24 mouse cellular contexts compared by ENCODE assay signal in genomic region chr1:83161658-83162057, GRCm38 (mm10). TPM values are rescaled to one million over a fixed set of nuclear protein-coding genes. Genes with fewer than 3 reads are reported as not detected.
DNase-seq lines count a peak whose midpoint lies in the region; ATAC-seq and TF ChIP-seq lines count a peak whose summit lies in the region.
"Had no signal": no experiment of that assay in that cellular context is flagged by ENCODE, and none has a peak within 500 bp of the region (broad histone marks: within the 10 kb centered on the region; RNA-seq: fewer than 3 reads in every experiment).

No protein-coding gene starts in this region.

- WGBS in limb, embryonic 11.5 days = 79% methylated on average over 3 of the region's 3 CpGs
- 80% methylated on average over 3 of the region's 3 CpGs for WGBS in limb, embryonic 10.5 days
- 47% methylated on average over 3 of the region's 3 CpGs for WGBS in kidney, postnatal 0 days
- 61% methylated on average over 3 of the region's 3 CpGs for WGBS in intestine, embryonic 15.5 days

- no peak for TF ChIP-seq CTCF in kidney, postnatal 0 days (IDR thresholded peaks at IDR 0.05; ENCODE audit: low read depth)

- no peak overlapping the region for H3K9ac ChIP-seq in limb, embryonic 11.5 days (ENCODE audit: low read length)
- no peak overlapping the region for H3K9ac ChIP-seq in kidney, postnatal 0 days (ENCODE audit: low read depth, low read length)
- H3K9ac ChIP-seq in intestine, embryonic 15.5 days = no peak overlapping the region
- H3K9ac ChIP-seq: forebrain, embryonic 13.5 days; forebrain, postnatal 0 days; heart, embryonic 12.5 days had no signal

- H3K27me3 ChIP-seq in limb, embryonic 11.5 days (ENCODE audit: control insufficient read depth, insufficient read depth, low read length) = no peaks in the 10 kb centered on the region
- H3K27me3 ChIP-seq in limb, embryonic 10.5 days (ENCODE audit: low read depth, poor library complexity, severe bottlenecking) = no peaks in the 10 kb centered on the region
- no peaks in the 10 kb centered on the region for H3K27me3 ChIP-seq in kidney, postnatal 0 days (ENCODE audit: insufficient read depth, low read length)
- H3K27me3 ChIP-seq in intestine, embryonic 15.5 days (replicated peaks) = no peaks in the 10 kb centered on the region
- H3K27me3 ChIP-seq: CH12.LX; forebrain, embryonic 13.5 days; heart, embryonic 12.5 days; Patski had no signal

- H3K9me3 ChIP-seq in limb, embryonic 11.5 days (ENCODE audit: control insufficient read depth, low read length) = no peaks in the 10 kb centered on the region
- H3K9me3 ChIP-seq in limb, embryonic 10.5 days (replicated peaks) = no peaks in the 10 kb centered on the region
- no peaks in the 10 kb centered on the region for H3K9me3 ChIP-seq in kidney, postnatal 0 days (replicated peaks; ENCODE audit: low read length)
- H3K9me3 ChIP-seq in intestine, embryonic 15.5 days = no peaks in the 10 kb centered on the region
- H3K9me3 ChIP-seq: embryonic facial prominence, embryonic 10.5 days; forebrain, embryonic 13.5 days; heart, embryonic 12.5 days; hindbrain, embryonic 10.5 days had no signal

- no peaks in the 10 kb centered on the region for H3K4me1 ChIP-seq in limb, embryonic 11.5 days (ENCODE audit: control insufficient read depth, insufficient read depth, low read length)
- H3K4me1 ChIP-seq in limb, embryonic 10.5 days = no peaks in the 10 kb centered on the region
- no peaks in the 10 kb centered on the region for H3K4me1 ChIP-seq in kidney, postnatal 0 days (replicated peaks; ENCODE audit: insufficient read depth, low read length)
- H3K4me1 ChIP-seq in intestine, embryonic 15.5 days (replicated peaks) = no peaks in the 10 kb centered on the region
- H3K4me1 ChIP-seq: forebrain, embryonic 13.5 days; heart, embryonic 12.5 days; hindbrain, embryonic 10.5 days had no signal

- H3K4me2 ChIP-seq in limb, embryonic 11.5 days (ENCODE audit: low read depth, severe bottlenecking) = no peak overlapping the region
- no peak overlapping the region for H3K4me2 ChIP-seq in kidney, postnatal 0 days (ENCODE audit: low read length)
- H3K4me2 ChIP-seq in intestine, embryonic 15.5 days (replicated peaks) = no peak overlapping the region
- H3K4me2 ChIP-seq: forebrain, embryonic 13.5 days; heart, embryonic 12.5 days had no signal

- no peaks in the 10 kb centered on the region for H3K36me3 ChIP-seq in limb, embryonic 11.5 days (ENCODE audit: control insufficient read depth, insufficient read depth, low read length)
- H3K36me3 ChIP-seq in limb, embryonic 10.5 days = no peaks in the 10 kb centered on the region
- H3K36me3 ChIP-seq in kidney, postnatal 0 days (ENCODE audit: insufficient read depth, low read length) = no peaks in the 10 kb centered on the region
- H3K36me3 ChIP-seq in intestine, embryonic 15.5 days = no peaks in the 10 kb centered on the region
- H3K36me3 ChIP-seq: embryonic facial prominence, embryonic 10.5 days; heart, embryonic 12.5 days; hindbrain, embryonic 10.5 days had no signal

- no peak for ATAC-seq in limb, embryonic 11.5 days (ENCODE audit: insufficient number of reproducible peaks, low FRiP score, low TSS enrichment, low read depth)
- ATAC-seq in kidney, postnatal 0 days (replicated peaks; ENCODE audit: low FRiP score, low read depth) = peak; percentile 85
- ATAC-seq in intestine, embryonic 15.5 days = no peak
- ATAC-seq in CD4-positive, CD25-positive, alpha-beta regulatory T cell, adult 4 months = no peak
- ATAC-seq: activated CD4-positive, CD25-positive, alpha-beta regulatory T cell, adult 4 months; forebrain, embryonic 13.5 days; forebrain, postnatal 0 days; Patski had no signal

- DNase-seq in limb, embryonic 11.5 days (ENCODE audit: low spot score) = peak; percentile 15
- DNase-seq in limb, embryonic 10.5 days (ENCODE audit: low spot score) = no peak
- DNase-seq in kidney, adult 9 months = peak; percentile 24
- peak; percentile 19 for DNase-seq in kidney, postnatal 0 days (ENCODE audit: low spot score)
- DNase-seq in kidney, postnatal 36 days = peak; percentile 38 to 56
- no peak for DNase-seq in cerebellum, postnatal 36 days
- DNase-seq: adrenal gland, postnatal 14 days; cerebellum, adult 11-12 months; cerebellum, adult 9-10 months; cerebellum, postnatal 25 days; forebrain, postnatal 0 days; gastrocnemius, adult 2 months; gastrocnemius, postnatal 25 days had no signal

- no peak overlapping the region for H3K4me3 ChIP-seq in limb, embryonic 11.5 days (ENCODE audit: low read depth, low read length)
- H3K4me3 ChIP-seq in limb, embryonic 10.5 days = no peak overlapping the region
- H3K4me3 ChIP-seq in kidney, postnatal 0 days (replicated peaks; ENCODE audit: low read depth, low read length) = no peak overlapping the region
- H3K4me3 ChIP-seq in intestine, embryonic 15.5 days (replicated peaks) = no peak overlapping the region
- H3K4me3 ChIP-seq: embryonic facial prominence, embryonic 10.5 days; forebrain, embryonic 13.5 days; gastrocnemius, adult 2 months; heart, embryonic 12.5 days; hindbrain, embryonic 10.5 days had no signal

- no peak overlapping the region for H3K27ac ChIP-seq in limb, embryonic 11.5 days (replicated peaks; ENCODE audit: low read depth, low read length)
- no peak overlapping the region for H3K27ac ChIP-seq in limb, embryonic 10.5 days
- peak overlapping the region; percentile 47; the same call in 1 of the 2 replicates for H3K27ac ChIP-seq in kidney, postnatal 0 days
- no peak overlapping the region for H3K27ac ChIP-seq in intestine, embryonic 15.5 days
- H3K27ac ChIP-seq: embryonic facial prominence, embryonic 10.5 days; forebrain, embryonic 13.5 days; gastrocnemius, adult 2 months; hindbrain, embryonic 10.5 days had no signal

RNA-seq across cellular contexts. Expression of gene Daw1, which starts 2.1 kb away (rescaled TPM):
- 0.11 TPM in 1 of 2 replicates, not detected in the other for polyA plus RNA-seq in limb, embryonic 11.5 days (2014; fragmentation: Nextera tagmentation; extraction: Ambion mirVana)
- polyA plus RNA-seq in limb, embryonic 10.5 days (2016; fragmentation: Nextera tagmentation; extraction: Ambion mirVana) = not detected in 2 replicates
- polyA plus RNA-seq in kidney, postnatal 0 days (2015; fragmentation: Nextera tagmentation; extraction: Ambion mirVana) = 0.38 and 0.55 TPM in 2 replicates
- 0.18 TPM in 1 of 2 replicates, not detected in the other for polyA plus RNA-seq in intestine, embryonic 15.5 days (2015; fragmentation: Nextera tagmentation; extraction: Ambion mirVana)
- not detected for polyA plus RNA-seq in CD4-positive, CD25-positive, alpha-beta regulatory T cell, adult 4 months (2017; shearing (Covaris generic))
- polyA plus RNA-seq: C2C12; embryonic facial prominence, embryonic 10.5 days; heart, embryonic 12.5 days had no signal

RNA-seq across cellular contexts. Expression of gene Ccl20, which starts 45.1 kb away (rescaled TPM):
- not detected in 2 replicates for polyA plus RNA-seq in limb, embryonic 11.5 days (2014; fragmentation: Nextera tagmentation; extraction: Ambion mirVana)
- polyA plus RNA-seq in limb, embryonic 10.5 days (2016; fragmentation: Nextera tagmentation; extraction: Ambion mirVana) = not detected in 2 replicates
- 0.46 and 1.5 TPM in 2 replicates for polyA plus RNA-seq in kidney, postnatal 0 days (2015; fragmentation: Nextera tagmentation; extraction: Ambion mirVana)
- polyA plus RNA-seq in intestine, embryonic 15.5 days (2015; fragmentation: Nextera tagmentation; extraction: Ambion mirVana) = 3.6 and 3.9 TPM in 2 replicates
- polyA plus RNA-seq in CD4-positive, CD25-positive, alpha-beta regulatory T cell, adult 4 months (2017; shearing (Covaris generic)) = 1 to 10 TPM; 2.7 to 3.7 TPM
- polyA plus RNA-seq: C2C12; embryonic facial prominence, embryonic 10.5 days; forebrain, embryonic 13.5 days; heart, embryonic 16.5 days had no signal

Comparison
In these comparisons a context has a peak if more than half of its experiments do, and no peak if none do; other contexts are left out.
1. DNase-seq: peak in limb, embryonic 11.5 days (single experiment), kidney, adult 9 months (single experiment), kidney, postnatal 0 days (single experiment) and kidney, postnatal 36 days (2 of 2); none in limb, embryonic 10.5 days (single experiment) and cerebellum, postnatal 36 days (0 of 2).